8 mouse cellular contexts compared by ENCODE assay signal in genomic region chr6:47942461-47942860, GRCm38 (mm10). TPM values are rescaled to one million over a fixed set of nuclear protein-coding genes. Genes with fewer than 3 reads are reported as not detected.
DNase-seq lines count a peak whose midpoint lies in the region; ATAC-seq and TF ChIP-seq lines count a peak whose summit lies in the region.

No protein-coding gene starts in this region.

- H3K9ac ChIP-seq in forebrain, embryonic 14.5 days (ENCODE audit: low read length): peak overlapping the region; percentile 70
- peak overlapping the region; percentile 87 for H3K9ac ChIP-seq in liver, embryonic 12.5 days
- peak overlapping the region; percentile 85 for H3K9ac ChIP-seq in stomach, embryonic 16.5 days (ENCODE audit: low read length)

- peak overlapping the region; percentile 87 for H3K27ac ChIP-seq in testis, adult 2 months (ENCODE audit: control insufficient read depth, insufficient read depth, low read depth, low read length)
- H3K27ac ChIP-seq in forebrain, embryonic 14.5 days (ENCODE audit: low read depth, low read length): no peak overlapping the region
- H3K27ac ChIP-seq in liver, embryonic 12.5 days: peak overlapping the region; percentile 72; the same call in 1 of the 2 replicates
- no peak overlapping the region for H3K27ac ChIP-seq in stomach, embryonic 16.5 days (ENCODE audit: low read length)

- H3K36me3 ChIP-seq in testis, adult 2 months (ENCODE audit: control insufficient read depth, insufficient read depth, low read length): no peaks in the 10 kb centered on the region
- H3K36me3 ChIP-seq in forebrain, embryonic 14.5 days (ENCODE audit: control insufficient read depth, insufficient read depth, low read length): no peaks in the 10 kb centered on the region
- H3K36me3 ChIP-seq in liver, embryonic 12.5 days: peaks cover 22% of the 10 kb centered on the region
- 0 out of 2 replicates have a peak, but pooled peaks cover 3% of the 10 kb centered on the region for H3K36me3 ChIP-seq in stomach, embryonic 16.5 days (ENCODE audit: control insufficient read depth, insufficient read depth, low read length)

- no peak for TF ChIP-seq CTCF in testis, adult 2 months (IDR thresholded peaks at IDR 0.05; ENCODE audit: control insufficient read depth, insufficient read depth, insufficient replicate concordance, low read depth, low read length)

- H3K4me3 ChIP-seq in testis, adult 2 months (ENCODE audit: control insufficient read depth, low read depth, low read length): peak overlapping the region; percentile 90
- H3K4me3 ChIP-seq in forebrain, embryonic 14.5 days (ENCODE audit: low read depth, low read length): peak overlapping the region; percentile 39
- H3K4me3 ChIP-seq in liver, embryonic 12.5 days: peak overlapping the region; percentile 70
- peak overlapping the region; percentile 53 for H3K4me3 ChIP-seq in stomach, embryonic 16.5 days (replicated peaks; ENCODE audit: low read length)

- ATAC-seq in forebrain, embryonic 14.5 days: no peak; the same call in 1 of the 2 replicates
- peak; percentile 43; the same call in 1 of the 2 replicates for ATAC-seq in liver, embryonic 12.5 days
- no peak for ATAC-seq in stomach, embryonic 16.5 days (ENCODE audit: insufficient read depth, low FRiP score)

- 43% methylated on average over 12 of the region's 12 CpGs for WGBS in forebrain, embryonic 14.5 days
- WGBS in liver, embryonic 12.5 days (ENCODE audit: insufficient replicate concordance): 43% methylated on average over 12 of the region's 12 CpGs
- 48% methylated on average over 12 of the region's 12 CpGs for WGBS in stomach, embryonic 16.5 days

- peaks cover 11% of the 10 kb centered on the region for H3K4me1 ChIP-seq in testis, adult 2 months (ENCODE audit: control insufficient read depth, insufficient read depth, low read length)
- peaks cover 6% of the 10 kb centered on the region; the same call in 1 of the 2 replicates for H3K4me1 ChIP-seq in forebrain, embryonic 14.5 days (ENCODE audit: control insufficient read depth, insufficient read depth, low read length)
- peaks cover 23% of the 10 kb centered on the region for H3K4me1 ChIP-seq in liver, embryonic 12.5 days
- H3K4me1 ChIP-seq in stomach, embryonic 16.5 days (ENCODE audit: control insufficient read depth, insufficient read depth, low read length): peaks cover 9% of the 10 kb centered on the region

- H3K4me2 ChIP-seq in forebrain, embryonic 14.5 days (ENCODE audit: low read length): peak overlapping the region; percentile 77
- H3K4me2 ChIP-seq in liver, embryonic 12.5 days: peak overlapping the region; percentile 98
- H3K4me2 ChIP-seq in stomach, embryonic 16.5 days (ENCODE audit: low read depth, low read length): peak overlapping the region; percentile 89

- no peaks in the 10 kb centered on the region for H3K27me3 ChIP-seq in testis, adult 2 months (ENCODE audit: control insufficient read depth, insufficient read depth, low read length)
- no peaks in the 10 kb centered on the region for H3K27me3 ChIP-seq in forebrain, embryonic 14.5 days (replicated peaks; ENCODE audit: control insufficient read depth, insufficient read depth, low read length)
- H3K27me3 ChIP-seq in liver, embryonic 12.5 days (replicated peaks): no peaks in the 10 kb centered on the region
- no peaks in the 10 kb centered on the region for H3K27me3 ChIP-seq in stomach, embryonic 16.5 days (ENCODE audit: control insufficient read depth, insufficient read depth, low read length)

- no peaks in the 10 kb centered on the region for H3K9me3 ChIP-seq in forebrain, embryonic 14.5 days (replicated peaks; ENCODE audit: control insufficient read depth, low read length)
- 0 out of 2 replicates have a peak, but pooled peaks cover 2% of the 10 kb centered on the region for H3K9me3 ChIP-seq in liver, embryonic 12.5 days (replicated peaks)
- no peaks in the 10 kb centered on the region for H3K9me3 ChIP-seq in stomach, embryonic 16.5 days (replicated peaks; ENCODE audit: control insufficient read depth, low read length)

- no peak for DNase-seq in testis, postnatal 14 days (ENCODE audit: low spot score)
- no peak for DNase-seq in forebrain, embryonic 14.5 days (ENCODE audit: low spot score)
- DNase-seq in embryo, embryonic 10 days (ENCODE audit: low spot score): no peak
- DNase-seq in adrenal gland, postnatal 10 days: no peak
- no peak for DNase-seq in layer of hippocampus, postnatal 10 days (ENCODE audit: low spot score in 2 of 2)

- TF ChIP-seq POLR2A in testis, adult 2 months (IDR thresholded peaks at IDR 0.05; ENCODE audit: control insufficient read depth, low read depth, low read length): no peak

RNA-seq across cellular contexts. Expression of gene Zfp956, which starts 10.7 kb away (rescaled TPM):
- 62.3 and 67.9 TPM in 2 replicates for polyA plus RNA-seq in testis, adult 2 months (2012; rRNA removed)
- 16.0 and 18.8 TPM in 2 replicates for polyA plus RNA-seq in forebrain, embryonic 14.5 days (2014; fragmentation: Nextera tagmentation; extraction: Ambion mirVana)
- 4.6 and 5.3 TPM in 2 replicates for polyA plus RNA-seq in liver, embryonic 12.5 days (2016; fragmentation: Nextera tagmentation; extraction: Ambion mirVana)
- polyA plus RNA-seq in stomach, embryonic 16.5 days (2015; fragmentation: Nextera tagmentation; extraction: Ambion mirVana): 9.0 and 9.2 TPM in 2 replicates
- total RNA-seq in adrenal gland, postnatal 10 days (2021): 10 to 100 TPM in 1 of 2 experiments, 1 to 10 TPM in 1; 6.5 to 10.3 TPM
- 10 to 100 TPM; 21.9 to 25.0 TPM for total RNA-seq in layer of hippocampus, postnatal 10 days (2021)

RNA-seq across cellular contexts. Expression of gene Zfp212, which starts 22.2 kb away (rescaled TPM):
- 11.3 and 12.3 TPM in 2 replicates for polyA plus RNA-seq in testis, adult 2 months (2012; rRNA removed)
- 12.1 and 14.0 TPM in 2 replicates for polyA plus RNA-seq in forebrain, embryonic 14.5 days (2014; fragmentation: Nextera tagmentation; extraction: Ambion mirVana)
- 6.6 and 7.6 TPM in 2 replicates for polyA plus RNA-seq in liver, embryonic 12.5 days (2016; fragmentation: Nextera tagmentation; extraction: Ambion mirVana)
- polyA plus RNA-seq in stomach, embryonic 16.5 days (2015; fragmentation: Nextera tagmentation; extraction: Ambion mirVana): 13.7 and 14.0 TPM in 2 replicates
- total RNA-seq in adrenal gland, postnatal 10 days (2021): 10 to 100 TPM; 14.0 to 17.7 TPM
- total RNA-seq in layer of hippocampus, postnatal 10 days (2021): 10 to 100 TPM; 16.9 to 17.2 TPM

Comparison
In these comparisons a context has a peak if more than half of its experiments do, and no peak if none do; other contexts are left out.
1. H3K27ac ChIP-seq: peak in testis, adult 2 months (single experiment) and liver, embryonic 12.5 days (single experiment); none in forebrain, embryonic 14.5 days (single experiment) and stomach, embryonic 16.5 days (single experiment).
2. H3K4me3 ChIP-seq: peak in every context shown above with its lines; median percentile 90 in testis, adult 2 months; 70 in liver, embryonic 12.5 days; 53 in stomach, embryonic 16.5 days; 39 in forebrain, embryonic 14.5 days.
3. Peak in every context shown above with its lines, with median percentiles within 50 percentile points of each other: H3K4me2 ChIP-seq and H3K9ac ChIP-seq.